Mouse (Mus musculus) stomach, postnatal 0 days (tissue): Measurements from ENCODE around the gene Cerk. TPM values are rescaled to one million over a fixed set of nuclear protein-coding genes. Genes with fewer than 3 reads are reported as not detected.
"Not testable (repeated sequence)": the region's sequence is repeated elsewhere in the genome, so short reads cannot be mapped to it uniquely, and the experiment has no call there.

Experiments used
- ATAC-seq: fragments of 200-750 bp; cut with Nextera tagmentation; 2 replicates; pipeline ENCODE4 v1.8.0; 2017; ENCODE audit not compliant: low FRiP score, low TSS enrichment
- DNase-seq: peaks from one replicate; pipeline ENCODE4 v3.0.0-alpha.2; 2016; ENCODE audit warnings: low spot score
- H3K27ac ChIP-seq: fragments of 300-500 bp; sonication (generic); replicated peaks from 2 replicates; pipeline ENCODE4 v1.5.1; 2014; ENCODE audit warnings: mild to moderate bottlenecking, control low read depth
- H3K27me3 ChIP-seq: fragments of 300-500 bp; sonication (generic); 2 replicates; pipeline ENCODE4 v1.6.1; 2014; ENCODE audit warnings: low read length; ENCODE audit not compliant: control insufficient read depth, insufficient read depth
- H3K36me3 ChIP-seq: fragments of 300-500 bp; sonication (generic); 2 replicates; pipeline ENCODE4 v1.6.1; 2014; ENCODE audit warnings: low read length, mixed read lengths; ENCODE audit not compliant: control insufficient read depth, insufficient read depth
- H3K4me1 ChIP-seq: fragments of 300-500 bp; sonication (generic); replicated peaks from 2 replicates; pipeline ENCODE4 v1.6.1; 2014; ENCODE audit warnings: antibody characterized with exemption; ENCODE audit not compliant: control insufficient read depth, insufficient read depth
- H3K4me2 ChIP-seq: fragments of 300-500 bp; sonication (generic); replicated peaks from 2 replicates; pipeline ENCODE4 v1.6.1; 2014; ENCODE audit warnings: low read depth, mild to moderate bottlenecking, control low read depth, moderate library complexity
- H3K4me3 ChIP-seq: fragments of 300-500 bp; sonication (generic); 2 replicates; pipeline ENCODE4 v1.5.1; 2014; ENCODE audit warnings: low read depth, low read length, control low read depth
- H3K9ac ChIP-seq: fragments of 300-500 bp; sonication (generic); 2 replicates; pipeline ENCODE4 v1.6.1; 2014; ENCODE audit warnings: mild to moderate bottlenecking, low read length, control low read depth, mixed read lengths
- H3K9me3 ChIP-seq: fragments of 300-500 bp; sonication (generic); 2 replicates; pipeline ENCODE4 v1.6.1; 2016; ENCODE audit warnings: low read length; ENCODE audit not compliant: control insufficient read depth
- CTCF ChIP-seq: IDR thresholded peaks from 2 replicates; pipeline ENCODE4 v1.5.1; 2016; ENCODE audit warnings: antibody characterized with exemption, low read depth, mild to moderate bottlenecking, moderate library complexity
- EP300 ChIP-seq: optimal IDR thresholded peaks from 2 replicates; pipeline ENCODE3; 2016; ENCODE audit warnings: antibody characterized with exemption
- WGBS: fragments of 180-500 bp; shearing (Covaris S2); extraction: QIAGEN DNeasy Blood & Tissue Kit; methylation state at CpG from one replicate; pipeline ENCODE4 v1.1.7; 2014; 5-methylcytosine and 5-hydroxymethylcytosine counted together
- polyA plus RNA-seq: library from polyadenylated mRNA; unstranded; fragments of >200 nt; fragmentation: Nextera tagmentation; extraction: Ambion mirVana; gene quantifications from 2 replicates; pipeline ENCODE4 v1.2.1, GENCODE M21; 2015

Cerk gene
- polyA plus RNA-seq, 1 experiment from 2014 or later, result 4.6 TPM

- H3K4me3 ChIP-seq, result no peak overlapping the region
- WGBS, result 27% methylated on average over 6 of the region's 6 CpGs
- ATAC-seq (no peak), DNase-seq (no peak)
- H3K4me1 ChIP-seq, result no peaks in the 10 kb centered on the region
- no peaks in the 10 kb centered on the region for H3K27me3 ChIP-seq
- H3K27ac ChIP-seq, result peak overlapping the region; percentile 30
- no peak for TF ChIP-seq CTCF
- TF ChIP-seq EP300, result no peak
- no peaks in the 10 kb centered on the region for H3K36me3 ChIP-seq
- H3K9me3 ChIP-seq, result no peaks in the 10 kb centered on the region
- no peak overlapping the region for H3K9ac ChIP-seq
- H3K4me2 ChIP-seq, result no peak overlapping the region
Observed at GRCm38 (mm10) chr15:86202640-86203039, 16.7 kb upstream of the Cerk start.

- Histone ChIP-seq H3K4me2 (no peak overlapping the region), H3K36me3 (no peaks in the 10 kb centered on the region), H3K4me3 (no peak overlapping the region), H3K9ac (no peak overlapping the region), H3K27ac (peak overlapping the region; percentile 31; the same call in 1 of the 2 replicates), H3K9me3 (no peaks in the 10 kb centered on the region), H3K27me3 (no peaks in the 10 kb centered on the region), H3K4me1 (no peaks in the 10 kb centered on the region)
- TF ChIP-seq EP300, result no peak
- TF ChIP-seq CTCF, result no peak
- DNase-seq (no peak), ATAC-seq (no peak)
- WGBS, result 70% methylated on average over 9 of the region's 9 CpGs
Observed at GRCm38 (mm10) chr15:86201696-86202330, 15.9 kb upstream of the Cerk start.

GRCm38 (mm10) chr15:86201095-86201494 is 15.2 kb upstream of the Cerk start:
- Histone ChIP-seq H3K27me3 (no peaks in the 10 kb centered on the region), H3K4me3 (no peak overlapping the region), H3K27ac (0 out of 2 replicates have a peak overlapping the region, but pooled peaks have one; percentile 20), H3K9me3 (no peaks in the 10 kb centered on the region), H3K36me3 (no peaks in the 10 kb centered on the region), H3K9ac (no peak overlapping the region), H3K4me1 (no peaks in the 10 kb centered on the region), H3K4me2 (no peak overlapping the region)
- 34% methylated on average over 4 of the region's 4 CpGs for WGBS
- no peak; the same call in 1 of the 2 replicates for ATAC-seq
- no peak for DNase-seq
- TF ChIP-seq CTCF (no peak), EP300 (no peak)

- Histone ChIP-seq H3K27me3 (no peaks in the 10 kb centered on the region), H3K4me1 (no peaks in the 10 kb centered on the region), H3K9me3 (no peaks in the 10 kb centered on the region), H3K27ac (no peak overlapping the region), H3K9ac (no peak overlapping the region), H3K36me3 (no peaks in the 10 kb centered on the region), H3K4me3 (no peak overlapping the region), H3K4me2 (no peak overlapping the region)
- DNase-seq (no peak), ATAC-seq (no peak)
- TF ChIP-seq EP300 (no peak), CTCF (no peak)
- WGBS, result 37% methylated on average over 4 of the region's 4 CpGs
Observed at GRCm38 (mm10) chr15:86200169-86200568, 14.2 kb upstream of the Cerk start.

- Histone ChIP-seq H3K4me1 (no peaks in the 10 kb centered on the region), H3K4me2 (no peak overlapping the region), H3K9ac (no peak overlapping the region), H3K4me3 (no peak overlapping the region), H3K9me3 (no peaks in the 10 kb centered on the region), H3K36me3 (no peaks in the 10 kb centered on the region), H3K27me3 (no peaks in the 10 kb centered on the region), H3K27ac (no peak overlapping the region)
- no peak for DNase-seq
- TF ChIP-seq CTCF (no peak), EP300 (no peak)
- ATAC-seq, result no peak
- WGBS, result 68% methylated on average over 4 of the region's 4 CpGs
Observed at GRCm38 (mm10) chr15:86199482-86199881, 13.5 kb upstream of the Cerk start.

GRCm38 (mm10) chr15:86199052-86199451 is 13.1 kb upstream of the Cerk start:
- H3K4me2 ChIP-seq, result no peak overlapping the region
- WGBS, result 83% methylated on average over 5 of the region's 5 CpGs

GRCm38 (mm10) chr15:86194676-86195453 is 8.9 kb upstream of the Cerk start:
- WGBS, result 77% methylated on average over 53 of the region's 55 CpGs
- ATAC-seq, result peak; percentile 99
- H3K4me2 ChIP-seq, H3K9ac ChIP-seq, H3K27me3 ChIP-seq, H3K27ac ChIP-seq, H3K4me3 ChIP-seq, H3K4me1 ChIP-seq, H3K36me3 ChIP-seq, DNase-seq, H3K9me3 ChIP-seq: not testable (repeated sequence)

More at GRCm38 (mm10) chr15:86199052-86199451, 13.1 kb upstream of the Cerk start:
- Histone ChIP-seq H3K9me3 (no peaks in the 10 kb centered on the region), H3K4me3 (no peak overlapping the region), H3K9ac (no peak overlapping the region), H3K27ac (no peak overlapping the region), H3K4me1 (no peaks in the 10 kb centered on the region), H3K27me3 (no peaks in the 10 kb centered on the region), H3K36me3 (no peaks in the 10 kb centered on the region)
- DNase-seq (no peak), ATAC-seq (no peak)
- TF ChIP-seq CTCF (no peak), EP300 (no peak)
